Mouse (Mus musculus): ENCODE results near the gene Olfr605.
"Not testable (repeated sequence)": the region's sequence is repeated elsewhere in the genome, so short reads cannot be mapped to it uniquely, and the experiment has no call there.

Gene Olfr605

DNA sequence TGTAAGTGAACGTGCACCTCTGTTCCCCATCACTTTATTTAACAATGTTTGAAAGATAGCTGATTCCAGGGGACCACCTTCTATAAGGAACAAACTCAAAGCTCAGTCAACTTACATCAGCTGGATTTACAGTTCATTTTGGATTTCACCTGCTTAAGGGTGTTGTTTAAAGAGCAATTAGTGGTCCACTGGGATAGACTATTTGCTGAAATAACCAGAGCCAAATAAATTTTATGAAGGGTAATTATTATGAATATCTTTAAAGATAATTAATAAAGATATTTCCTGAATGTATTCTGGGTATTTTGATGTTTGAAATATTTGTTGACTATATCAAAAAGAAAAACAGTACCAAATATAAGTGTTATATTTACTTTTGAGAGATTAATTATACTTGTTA is at the start of gene Olfr605:
TSS of gene Olfr605 (minus strand) at position 101 of the 400 bp plus-strand sequence.
- DNase-seq: no peak

DNA sequence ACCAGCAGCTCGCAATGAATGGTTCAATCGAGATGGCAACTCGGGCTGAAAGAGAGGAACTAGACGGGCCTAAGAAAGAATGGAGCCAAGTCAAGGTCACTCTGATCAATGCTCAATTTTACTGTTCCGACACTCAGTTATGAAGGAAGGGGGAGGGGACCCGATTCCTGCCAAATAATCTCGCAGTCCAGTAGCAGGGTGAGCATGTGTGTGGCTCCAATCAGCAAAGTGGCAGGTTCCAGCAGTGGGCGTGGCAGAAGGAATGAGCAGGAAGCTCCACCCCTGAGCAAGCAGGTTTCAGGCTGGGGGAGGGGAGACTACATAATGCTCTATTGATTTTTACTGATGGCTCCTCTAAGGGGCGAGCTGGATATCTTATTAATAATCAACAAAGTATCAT is 31.9 kb upstream of the Olfr605 start:
- DNase-seq: not testable (repeated sequence)

DNA sequence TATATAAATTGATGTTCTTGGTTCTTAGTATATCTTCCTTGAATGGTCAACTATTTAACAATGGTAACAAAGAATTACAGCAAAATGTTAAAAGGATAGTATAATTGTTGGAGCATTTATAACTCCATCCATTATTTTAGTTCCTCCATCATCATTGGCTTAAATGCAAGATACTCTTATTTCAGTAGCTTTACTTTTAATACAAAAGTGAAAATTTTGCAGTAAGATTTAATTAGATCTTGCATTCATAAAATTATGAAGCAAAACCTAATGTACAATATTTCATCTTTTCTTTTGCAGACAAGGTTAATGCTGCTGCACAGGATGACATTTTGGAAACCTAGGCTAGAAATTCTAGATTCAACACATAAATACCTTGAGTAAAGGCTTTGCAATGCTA is 24.3 kb upstream of the Olfr605 start, which contains the start of gene Olfr608:
TSS of gene Olfr608 (plus strand) at position 301 of the 400 bp plus-strand sequence.
- no peak for DNase-seq

- no peak for DNase-seq
These were observed 15.4 kb upstream of the Olfr605 start for GRCm38 (mm10) chr7:103460590-103460989.

GRCm38 (mm10) chr7:103448746-103449145 is 3.5 kb upstream of the Olfr605 start, which contains the start of gene Olfr606:
Gene Olfr606 (plus strand): TSS chr7:103449046.
- no peak for DNase-seq

- DNase-seq: not testable (repeated sequence)
These were observed 30.5 kb downstream of the Olfr605 start, which contains the start of gene Usp17lc for GRCm38 (mm10) chr7:103414772-103415171. Gene Usp17lc (plus strand): TSS chr7:103415072.

GRCm38 (mm10) chr7:103406521-103407055 is 38.7 kb downstream of the Olfr605 start:
- not testable (repeated sequence) for DNase-seq

DNA sequence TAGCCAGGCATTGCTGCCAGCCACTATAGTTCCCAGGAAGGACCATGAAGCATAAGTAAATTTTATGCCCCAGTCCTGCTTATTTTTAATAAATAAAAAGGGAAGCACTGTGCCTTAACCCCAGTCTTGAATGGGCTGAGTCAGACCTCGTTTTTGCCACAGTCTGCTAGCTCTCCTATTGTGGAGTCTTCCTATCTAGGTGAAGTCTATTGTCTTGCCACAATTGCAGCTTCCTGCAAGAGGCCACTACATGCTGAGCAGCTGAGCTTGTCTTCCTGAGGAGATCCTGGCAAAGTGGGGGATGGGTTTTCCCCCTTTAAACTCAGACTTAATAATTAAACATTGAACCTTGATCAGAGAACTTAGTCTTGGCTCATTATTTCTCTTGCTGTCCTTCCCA is 46.3 kb downstream of the Olfr605 start:
- no peak for DNase-seq

GRCm38 (mm10) chr7:103397758-103398157 is 47.5 kb downstream of the Olfr605 start:
- no peak for DNase-seq

Measured in cerebellum, adult 9-10 months (tissue).